Mouse (Mus musculus): ENCODE results near the gene Pnpla8.

DNA sequence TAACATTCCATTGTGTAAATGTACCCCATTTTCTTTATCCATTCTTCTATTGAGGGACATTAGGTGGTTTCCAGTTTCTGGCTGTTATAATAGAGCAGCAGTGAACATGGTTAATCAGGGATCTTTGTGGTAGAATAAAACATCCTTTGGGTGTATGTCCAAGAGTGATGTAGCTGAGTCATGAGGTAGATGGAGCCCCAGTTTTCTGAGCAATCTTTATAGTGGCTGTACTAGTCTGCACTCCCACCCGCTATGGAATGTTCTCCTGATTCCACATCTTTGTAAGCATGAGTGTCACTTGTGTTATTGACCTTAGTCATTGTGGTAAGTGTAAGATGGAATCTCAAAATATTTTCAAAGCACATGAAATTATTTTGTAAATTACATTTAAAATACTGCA lies 82.8 kb downstream of the Pnpla8 start:
- TF ChIP-seq POLR2A (IDR thresholded peaks at IDR 0.05; ENCODE audit: control insufficient read depth in 1 of 2, insufficient read depth in 1 of 2, low read depth in 1 of 2, low read length in 2 of 2, poor library complexity in 1 of 2) (no peak), CTCF (IDR thresholded peaks at IDR 0.05 in 2 of 3, conservative IDR thresholded peaks at IDR 0.05 in 1 of 3; ENCODE audit: control insufficient read depth in 1 of 3, insufficient read depth in 1 of 3, low read depth in 2 of 3, low read length in 3 of 3, poor library complexity in 1 of 3, severe bottlenecking in 1 of 3) (no peak), ELF1 (IDR thresholded peaks at IDR 0.05; ENCODE audit: low read depth, low read length) (no peak), CHD1 (IDR thresholded peaks at IDR 0.05; ENCODE audit: low read depth, low read length) (no peak), ZNF384 (IDR thresholded peaks at IDR 0.05; ENCODE audit: low read depth, low read length) (no peak), RCOR1 (IDR thresholded peaks at IDR 0.05; ENCODE audit: low read depth, low read length) (no peak)
